Mouse (Mus musculus): ENCODE measurements at regions not wholly inside any gene's neighbourhood (a gene's known extent, or its start where the extent isn't known, plus 50 kb on each side); places are given as distances from the start of the nearest gene placed in this dataset.

DNA sequence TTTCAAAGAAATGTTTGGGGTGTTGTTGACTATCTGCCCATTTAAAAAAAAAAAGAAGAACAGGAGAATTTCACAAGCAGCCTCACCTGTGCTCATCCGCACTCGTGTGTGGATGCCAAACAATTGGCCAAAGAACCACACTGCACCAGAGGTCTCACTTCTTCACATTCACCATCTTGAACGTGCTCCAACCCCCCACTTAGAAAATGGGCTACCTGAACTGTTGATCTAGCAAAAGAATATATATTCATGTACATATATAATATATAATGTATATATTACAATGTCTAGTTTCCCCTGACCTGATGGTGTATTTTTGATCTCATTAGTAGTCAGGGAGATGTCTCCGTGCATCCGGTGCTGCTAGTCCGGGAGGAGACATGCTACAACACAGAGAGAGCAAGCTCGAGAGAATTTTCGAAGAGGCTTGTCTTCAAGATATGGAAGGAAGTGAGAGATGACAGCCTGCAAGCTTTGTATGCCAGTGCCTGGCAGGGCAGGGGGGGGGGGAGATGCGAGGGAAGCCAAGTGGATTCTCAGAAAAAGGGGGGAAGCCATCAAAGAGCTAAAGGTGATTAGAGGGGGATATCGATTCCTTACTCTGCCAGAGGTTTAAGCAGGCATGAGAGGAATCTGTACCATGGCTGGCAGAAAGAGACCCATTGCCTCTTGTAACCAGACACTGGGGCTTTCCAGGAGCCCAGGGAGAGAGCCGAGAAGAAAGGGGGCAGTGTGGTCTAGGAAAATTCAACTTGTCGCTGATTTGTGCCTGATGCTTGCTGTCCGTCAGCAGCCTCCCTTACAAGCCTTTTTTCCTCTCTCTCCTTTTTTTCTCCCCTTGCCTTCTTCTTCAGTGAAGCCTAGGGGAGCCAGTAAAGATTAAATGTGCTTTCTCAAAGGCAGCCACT is 417.9 kb upstream of the Ubash3b start:
- TF ChIP-seq EP300 (IDR thresholded peaks at IDR 0.05; ENCODE audit: low read depth) (no peak), CTCF (IDR thresholded peaks at IDR 0.05; ENCODE audit: low read depth) (no peak)

All from liver, embryonic 14.5 days (tissue).